Mouse (Mus musculus) liver, embryonic 16.5 days (tissue): ENCODE results near the gene Traf3. TPM values are rescaled to one million over a fixed set of nuclear protein-coding genes. Genes with fewer than 3 reads are reported as not detected.

Experiments used
- ATAC-seq: fragments of 200-750 bp; cut with Nextera tagmentation; 2 replicates; pipeline ENCODE4 v1.8.0; 2017; ENCODE audit warnings: low read depth, mild to moderate bottlenecking, moderate number of reproducible peaks, moderate library complexity
- H3K27ac ChIP-seq: fragments of 300-500 bp; sonication (generic); 2 replicates; pipeline ENCODE4 v1.5.1; 2014; ENCODE audit warnings: mild to moderate bottlenecking, low read length
- H3K27me3 ChIP-seq: fragments of 300-500 bp; sonication (generic); 2 replicates; pipeline ENCODE4 v1.6.1; 2014; ENCODE audit warnings: low read depth, low read length, mixed read lengths; ENCODE audit not compliant: control insufficient read depth, insufficient read depth
- H3K36me3 ChIP-seq: fragments of 300-500 bp; sonication (generic); 2 replicates; pipeline ENCODE4 v1.6.1; 2014; ENCODE audit warnings: mild to moderate bottlenecking; ENCODE audit not compliant: control insufficient read depth, insufficient read depth
- H3K4me1 ChIP-seq: fragments of 300-500 bp; sonication (generic); 2 replicates; pipeline ENCODE4 v1.6.1; 2014; ENCODE audit warnings: low read depth, low read length, mixed read lengths; ENCODE audit not compliant: control insufficient read depth
- H3K4me2 ChIP-seq: fragments of 300-500 bp; sonication (generic); 2 replicates; pipeline ENCODE4 v1.6.1; 2014; ENCODE audit warnings: low read depth, low read length, mixed read lengths
- H3K4me3 ChIP-seq: fragments of 300-500 bp; sonication (generic); 2 replicates; pipeline ENCODE4 v1.5.1; 2014; ENCODE audit warnings: low read depth, mild to moderate bottlenecking, low read length
- H3K9ac ChIP-seq: fragments of 300-500 bp; sonication (generic); 2 replicates; pipeline ENCODE4 v1.6.1; 2014; ENCODE audit warnings: low read depth, low read length
- H3K9me3 ChIP-seq: fragments of 300-500 bp; sonication (generic); replicated peaks from 2 replicates; pipeline ENCODE4 v1.6.1; 2016; ENCODE audit warnings: low read length; ENCODE audit not compliant: control insufficient read depth
- WGBS: fragments of 180-500 bp; shearing (Covaris S2); extraction: QIAGEN DNeasy Blood & Tissue Kit; methylation state at CpG from one replicate; pipeline ENCODE4 v1.1.7; 2014; ENCODE audit not compliant: insufficient replicate concordance; 5-methylcytosine and 5-hydroxymethylcytosine counted together
- polyA plus RNA-seq: library from polyadenylated mRNA; unstranded; fragments of >200 nt; fragmentation: Nextera tagmentation; extraction: Ambion mirVana; gene quantifications from 2 replicates; pipeline ENCODE4 v1.2.1, GENCODE M21; 2015

The Traf3 gene
- polyA plus RNA-seq, 1 experiment from 2014 or later, result 1.6 TPM

GRCm38 (mm10) chr12:111283573-111283972 lies 117.4 kb downstream of the Traf3 start:
- Histone ChIP-seq H3K27me3 (no peaks in the 10 kb centered on the region; the same call in 1 of the 2 replicates), H3K9me3 (no peaks in the 10 kb centered on the region), H3K9ac (no peak overlapping the region), H3K4me1 (no peaks in the 10 kb centered on the region), H3K4me3 (no peak overlapping the region), H3K36me3 (no peaks in the 10 kb centered on the region), H3K4me2 (no peak overlapping the region), H3K27ac (no peak overlapping the region)
- 61% methylated on average over 4 of the region's 4 CpGs for WGBS
- ATAC-seq, result no peak

- no peak overlapping the region for H3K27ac ChIP-seq
- no peak overlapping the region for H3K4me3 ChIP-seq
- H3K4me2 ChIP-seq, result no peak overlapping the region
- H3K36me3 ChIP-seq, result no peaks in the 10 kb centered on the region
- no peaks in the 10 kb centered on the region for H3K4me1 ChIP-seq
- H3K9ac ChIP-seq, result no peak overlapping the region
- no peak for ATAC-seq
- H3K9me3 ChIP-seq, result no peaks in the 10 kb centered on the region
- no peaks in the 10 kb centered on the region for H3K27me3 ChIP-seq
- 31% methylated on average over 10 of the region's 10 CpGs for WGBS
Observed at GRCm38 (mm10) chr12:111284532-111284931, 118.4 kb downstream of the Traf3 start.

GRCm38 (mm10) chr12:111293025-111293424 lies 126.9 kb downstream of the Traf3 start:
- H3K27me3 ChIP-seq, result no peaks in the 10 kb centered on the region
- peaks cover 2% of the 10 kb centered on the region; the same call in 1 of the 2 replicates for H3K36me3 ChIP-seq
- H3K27ac ChIP-seq, result no peak overlapping the region
- no peak overlapping the region for H3K9ac ChIP-seq
- no peaks in the 10 kb centered on the region for H3K4me1 ChIP-seq
- ATAC-seq, result no peak
- H3K9me3 ChIP-seq, result no peaks in the 10 kb centered on the region
- no peak overlapping the region for H3K4me3 ChIP-seq
- no peak overlapping the region for H3K4me2 ChIP-seq
- WGBS, result 73% methylated on average over 12 of the region's 12 CpGs

- WGBS, result 77% methylated on average over 27 of the region's 27 CpGs
- no peak for ATAC-seq
- H3K27ac ChIP-seq, result no peak overlapping the region
Observed at GRCm38 (mm10) chr12:111301322-111302017, 135.3 kb downstream of the Traf3 start.

GRCm38 (mm10) chr12:111302018-111302345 lies 135.8 kb downstream of the Traf3 start:
- Histone ChIP-seq H3K36me3 (no peaks in the 10 kb centered on the region; the same call in 1 of the 2 replicates), H3K27ac (no peak overlapping the region), H3K9ac (no peak overlapping the region), H3K27me3 (no peaks in the 10 kb centered on the region), H3K4me1 (no peaks in the 10 kb centered on the region), H3K4me3 (no peak overlapping the region), H3K4me2 (no peak overlapping the region), H3K9me3 (no peaks in the 10 kb centered on the region)
- WGBS, result 65% methylated on average over 14 of the region's 14 CpGs
- no peak for ATAC-seq

More at GRCm38 (mm10) chr12:111301322-111302017, 135.3 kb downstream of the Traf3 start:
- Histone ChIP-seq H3K27me3 (no peaks in the 10 kb centered on the region), H3K4me2 (no peak overlapping the region), H3K9me3 (no peaks in the 10 kb centered on the region), H3K9ac (no peak overlapping the region), H3K4me1 (no peaks in the 10 kb centered on the region), H3K4me3 (no peak overlapping the region), H3K36me3 (no peaks in the 10 kb centered on the region; the same call in 1 of the 2 replicates)

DNA sequence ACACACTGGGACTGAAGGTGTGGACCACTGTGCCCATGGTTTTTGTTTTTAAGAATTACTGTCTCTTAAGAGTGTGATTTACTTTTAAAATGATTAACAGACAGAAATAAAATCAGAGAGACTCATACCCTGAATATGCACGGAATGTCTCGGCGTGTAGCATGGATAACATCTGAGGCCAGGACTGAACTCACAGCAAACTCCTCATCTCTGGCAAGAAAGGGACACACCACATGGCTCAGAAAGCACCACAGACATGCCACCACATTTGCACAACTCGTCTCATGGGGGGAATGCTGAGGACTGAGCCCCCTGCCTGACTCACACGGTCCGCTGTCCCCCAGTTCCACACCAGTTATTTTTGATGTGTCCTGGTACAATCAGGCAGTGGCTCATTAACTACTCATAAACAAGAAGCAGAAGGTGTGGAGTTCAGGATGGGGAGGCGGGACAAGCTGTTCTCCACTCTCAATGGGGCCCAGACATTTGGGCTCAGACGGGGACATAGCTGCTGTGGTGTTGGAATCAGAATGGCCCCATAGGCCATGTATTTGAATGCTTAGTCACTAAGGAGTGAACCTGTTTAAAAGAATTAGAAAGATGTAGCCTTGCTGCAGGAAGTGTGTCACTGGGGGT lies 137.7 kb downstream of the Traf3 start:
- no peak overlapping the region for H3K4me2 ChIP-seq
- no peak overlapping the region for H3K9ac ChIP-seq
- no peaks in the 10 kb centered on the region; the same call in 1 of the 2 replicates for H3K36me3 ChIP-seq
- no peak overlapping the region for H3K27ac ChIP-seq
- WGBS, result 70% methylated on average over 8 of the region's 8 CpGs
- H3K27me3 ChIP-seq, result no peaks in the 10 kb centered on the region
- ATAC-seq, result no peak
- no peaks in the 10 kb centered on the region for H3K9me3 ChIP-seq
- H3K4me3 ChIP-seq, result no peak overlapping the region
- H3K4me1 ChIP-seq, result no peaks in the 10 kb centered on the region

GRCm38 (mm10) chr12:111306821-111307220 lies 140.7 kb downstream of the Traf3 start:
- Histone ChIP-seq H3K4me1 (peaks cover 3% of the 10 kb centered on the region; the same call in 1 of the 2 replicates), H3K27ac (no peak overlapping the region), H3K4me3 (no peak overlapping the region), H3K9ac (no peak overlapping the region), H3K27me3 (no peaks in the 10 kb centered on the region), H3K4me2 (no peak overlapping the region), H3K9me3 (no peaks in the 10 kb centered on the region), H3K36me3 (no peaks in the 10 kb centered on the region; the same call in 1 of the 2 replicates)
- 69% methylated on average over 8 of the region's 8 CpGs for WGBS
- ATAC-seq, result no peak

DNA sequence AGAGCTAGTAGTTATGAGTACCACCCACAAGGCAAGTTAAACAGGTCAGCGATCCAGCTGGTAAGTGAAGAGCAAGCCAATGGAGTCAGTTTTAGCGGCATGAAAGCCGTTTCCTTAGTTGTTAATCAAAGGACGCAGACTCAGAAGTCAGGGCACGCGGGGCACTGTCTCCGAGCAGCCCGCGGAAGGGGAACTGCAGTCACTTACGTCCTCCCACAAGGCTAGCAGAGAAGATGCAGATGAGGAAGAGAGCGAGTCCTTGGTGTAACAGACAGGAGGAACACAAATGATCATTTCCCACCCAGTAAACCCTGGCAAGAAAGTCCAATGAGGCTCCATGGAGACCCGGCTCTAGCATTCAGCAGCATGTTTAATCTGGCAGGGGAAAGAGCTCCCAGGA lies 143.1 kb downstream of the Traf3 start:
- 42% methylated on average over 12 of the region's 12 CpGs for WGBS
- H3K36me3 ChIP-seq, result no peaks in the 10 kb centered on the region; the same call in 1 of the 2 replicates
- peaks cover 3% of the 10 kb centered on the region; the same call in 1 of the 2 replicates for H3K4me1 ChIP-seq
- H3K9ac ChIP-seq, result no peak overlapping the region
- no peaks in the 10 kb centered on the region for H3K9me3 ChIP-seq
- no peak overlapping the region for H3K27ac ChIP-seq
- no peaks in the 10 kb centered on the region for H3K27me3 ChIP-seq
- H3K4me3 ChIP-seq, result no peak overlapping the region
- no peak overlapping the region for H3K4me2 ChIP-seq
- ATAC-seq, result no peak

DNA sequence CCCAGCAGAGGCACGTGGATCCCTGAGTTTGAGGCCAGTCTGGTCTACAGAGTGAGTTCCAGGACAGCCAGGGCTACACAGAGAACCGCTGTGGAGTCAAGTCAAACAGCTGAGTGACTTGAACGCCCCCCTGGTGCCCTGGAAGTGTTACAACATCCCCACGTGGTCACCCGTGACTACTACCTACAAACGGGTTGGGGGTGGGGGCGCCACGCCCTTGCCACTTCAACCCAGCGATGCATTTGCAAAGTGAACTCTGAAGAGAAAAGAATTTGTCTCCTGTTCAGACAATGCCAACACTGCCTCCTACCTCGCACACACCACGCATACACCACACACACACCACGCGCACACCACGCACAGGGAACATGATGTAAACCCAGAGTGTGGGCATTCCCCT lies 143.8 kb downstream of the Traf3 start:
- Histone ChIP-seq H3K27me3 (no peaks in the 10 kb centered on the region), H3K4me1 (peaks cover 3% of the 10 kb centered on the region; the same call in 1 of the 2 replicates), H3K4me3 (no peak overlapping the region), H3K4me2 (no peak overlapping the region), H3K9ac (no peak overlapping the region), H3K9me3 (no peaks in the 10 kb centered on the region), H3K27ac (no peak overlapping the region), H3K36me3 (peaks cover under 1% of the 10 kb centered on the region)
- no peak for ATAC-seq
- 61% methylated on average over 14 of the region's 14 CpGs for WGBS
